Mouse (Mus musculus): ENCODE results near the gene Pklr.

- no peak for TF ChIP-seq CTCF (IDR thresholded peaks at IDR 0.05; ENCODE audit: low read depth, low read length)
- TF ChIP-seq GATA1 (IDR thresholded peaks at IDR 0.05; ENCODE audit: borderline replicate concordance, low read length): no peak
Measured at GRCm38 (mm10) chr3:89163643-89164245, 27.8 kb downstream of the Pklr start.
